Mouse (Mus musculus): ENCODE results near the gene Igfbp6.

DNA sequence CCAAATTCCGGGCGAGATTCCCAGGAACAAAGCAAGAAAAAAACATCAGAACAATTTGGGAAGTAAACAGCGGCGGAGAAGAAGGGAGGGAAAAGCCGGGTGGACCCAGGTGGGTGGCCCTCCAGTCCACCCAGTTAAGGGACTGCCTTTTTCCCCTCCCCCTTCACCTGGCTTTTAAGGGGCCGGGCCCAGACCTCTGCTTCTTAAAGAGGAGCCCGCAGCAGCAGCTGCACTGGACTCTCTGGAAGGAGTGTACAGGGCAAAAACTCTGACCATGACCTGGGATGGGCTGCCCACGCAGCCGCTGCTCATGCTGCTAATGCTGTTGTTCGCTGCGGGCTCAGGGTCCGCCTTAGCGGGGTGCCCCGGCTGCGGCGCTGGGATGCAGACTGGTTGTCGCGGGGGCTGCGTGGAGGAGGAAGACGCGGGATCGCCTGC lies at the start of gene Igfbp6:
- TF ChIP-seq CTCF (conservative IDR thresholded peaks at IDR 0.05 in 1 of 2, IDR thresholded peaks at IDR 0.05 in 1 of 2; ENCODE audit: low read depth in 2 of 2, low read length in 2 of 2): no peak
- no peak for TF ChIP-seq IRF4 (IDR thresholded peaks at IDR 0.05; ENCODE audit: low read depth, low read length)
- no peak for TF ChIP-seq NELFE (IDR thresholded peaks at IDR 0.05; ENCODE audit: low read depth, low read length)
- no peak for TF ChIP-seq RAD21 (IDR thresholded peaks at IDR 0.05; ENCODE audit: low read depth, low read length)
